Mouse (Mus musculus) lung, postnatal 14 days (tissue): ENCODE measurements at regions not wholly inside any gene's neighbourhood (a gene's known extent, or its start where the extent isn't known, plus 50 kb on each side); places are given as distances from the start of the nearest gene placed in this dataset.

Experiments
- DNase-seq: peaks from one replicate; pipeline ENCODE4 v3.0.0; 2021

- DNase-seq, result peak; percentile 66
Measured at GRCm38 (mm10) chr7:71193131-71193530, 158.2 kb downstream of the Gm10295 start.

GRCm38 (mm10) chr7:71190161-71190711, 161.0 kb downstream of the Gm10295 start:
- DNase-seq, result no peak

GRCm38 (mm10) chr7:71189757-71190156, 161.5 kb downstream of the Gm10295 start:
- no peak for DNase-seq

GRCm38 (mm10) chr7:71188119-71188518, 163.2 kb downstream of the Gm10295 start:
- no peak for DNase-seq

GRCm38 (mm10) chr7:71174871-71175270, 176.4 kb downstream of the Gm10295 start:
- DNase-seq, result no peak

- no peak for DNase-seq
Measured at GRCm38 (mm10) chr7:71139068-71139467, 212.2 kb downstream of the Gm10295 start.

GRCm38 (mm10) chr7:71129981-71130380, 221.3 kb downstream of the Gm10295 start:
- no peak for DNase-seq

GRCm38 (mm10) chr7:71128928-71129327, 222.4 kb downstream of the Gm10295 start:
- no peak for DNase-seq

- DNase-seq, result no peak
Measured at GRCm38 (mm10) chr7:71121453-71121852, 229.8 kb downstream of the Gm10295 start.

GRCm38 (mm10) chr7:71120975-71121374, 230.3 kb downstream of the Gm10295 start:
- no peak for DNase-seq

- DNase-seq, result no peak
Measured at GRCm38 (mm10) chr7:71119987-71120386, 231.3 kb downstream of the Gm10295 start.

GRCm38 (mm10) chr7:71107101-71107500, 244.2 kb downstream of the Gm10295 start:
- DNase-seq, result no peak

GRCm38 (mm10) chr7:71100266-71100665, 251.0 kb downstream of the Gm10295 start:
- DNase-seq, result no peak

- DNase-seq, result no peak
Measured at GRCm38 (mm10) chr7:71098276-71098675, 253.0 kb downstream of the Gm10295 start.

GRCm38 (mm10) chr7:71093301-71093939, 257.9 kb downstream of the Gm10295 start:
- DNase-seq, result peak; percentile 19

GRCm38 (mm10) chr7:71092825-71093224, 258.5 kb downstream of the Gm10295 start:
- no peak for DNase-seq

GRCm38 (mm10) chr7:71092301-71092700, 259.0 kb downstream of the Gm10295 start:
- peak; percentile 40 for DNase-seq

GRCm38 (mm10) chr7:71064446-71065391, 286.6 kb downstream of the Gm10295 start:
- DNase-seq, result no peak

GRCm38 (mm10) chr7:71050825-71051224, 300.5 kb downstream of the Gm10295 start:
- no peak for DNase-seq

- DNase-seq, result no peak
Measured at GRCm38 (mm10) chr7:71047201-71047600, 304.1 kb downstream of the Gm10295 start.

GRCm38 (mm10) chr7:71046596-71046995, 304.7 kb downstream of the Gm10295 start:
- no peak for DNase-seq

GRCm38 (mm10) chr7:71043789-71044188, 307.5 kb downstream of the Gm10295 start:
- DNase-seq, result no peak

GRCm38 (mm10) chr7:71043128-71043527, 308.2 kb downstream of the Gm10295 start:
- DNase-seq, result no peak

- DNase-seq, result no peak
Measured at GRCm38 (mm10) chr7:71041388-71041787, 309.9 kb downstream of the Gm10295 start.
